Mouse (Mus musculus): Measurements from ENCODE around the gene 4930447C04Rik. TPM values are rescaled to one million over a fixed set of nuclear protein-coding genes. Genes with fewer than 3 reads are reported as not detected.

Gene 4930447C04Rik
- polyA plus RNA-seq, 1 experiment from 2014 or later, result 3.6 TPM

- Histone ChIP-seq H3K9me3 (no peaks in the 10 kb centered on the region), H3K36me3 (no peaks in the 10 kb centered on the region), H3K27ac (no peak overlapping the region), H3K9ac (no peak overlapping the region), H3K4me2 (replicated peaks) (no peak overlapping the region), H3K4me3 (no peak overlapping the region), H3K27me3 (replicated peaks) (peaks cover 91% of the 10 kb centered on the region), H3K4me1 (0 out of 2 replicates have a peak, but pooled peaks cover 6% of the 10 kb centered on the region)
- 75% methylated on average over 9 of the region's 9 CpGs for WGBS
- no peak for ATAC-seq (ENCODE audit: low FRiP score, low read depth)
Measured at GRCm38 (mm10) chr12:72850146-72850545, 90.4 kb downstream of the 4930447C04Rik start.

- H3K4me3 ChIP-seq, result no peak overlapping the region
- no peak overlapping the region for H3K4me2 ChIP-seq (replicated peaks)
- ATAC-seq (ENCODE audit: low FRiP score, low read depth), result no peak
- no peaks in the 10 kb centered on the region for H3K4me1 ChIP-seq
- 31% methylated on average over 7 of the region's 7 CpGs for WGBS
- no peak overlapping the region for H3K27ac ChIP-seq
- no peaks in the 10 kb centered on the region for H3K36me3 ChIP-seq
- H3K9me3 ChIP-seq, result no peaks in the 10 kb centered on the region
- H3K27me3 ChIP-seq (replicated peaks), result peaks cover 73% of the 10 kb centered on the region
- no peak overlapping the region for H3K9ac ChIP-seq
Measured at GRCm38 (mm10) chr12:72847725-72848124, 92.8 kb downstream of the 4930447C04Rik start.

- Histone ChIP-seq H3K36me3 (no peaks in the 10 kb centered on the region), H3K9me3 (no peaks in the 10 kb centered on the region), H3K27ac (no peak overlapping the region), H3K4me2 (replicated peaks) (no peak overlapping the region), H3K4me3 (no peak overlapping the region), H3K4me1 (no peaks in the 10 kb centered on the region), H3K9ac (no peak overlapping the region), H3K27me3 (replicated peaks) (peaks cover 57% of the 10 kb centered on the region)
- ATAC-seq (ENCODE audit: low FRiP score, low read depth), result no peak
- 28% methylated on average over 10 of the region's 10 CpGs for WGBS
Measured at GRCm38 (mm10) chr12:72845946-72846345, 94.6 kb downstream of the 4930447C04Rik start.

- H3K27me3 ChIP-seq (replicated peaks), result peaks cover 39% of the 10 kb centered on the region
- ATAC-seq (ENCODE audit: low FRiP score, low read depth), result peak; percentile 61; the same call in 1 of the 2 replicates
- H3K9ac ChIP-seq, result peak overlapping the region; percentile 33; the same call in 1 of the 2 replicates
Measured at GRCm38 (mm10) chr12:72843973-72844620, 96.5 kb downstream of the 4930447C04Rik start.

GRCm38 (mm10) chr12:72843555-72843954 is 97.0 kb downstream of the 4930447C04Rik start:
- H3K4me2 ChIP-seq (replicated peaks), result peak overlapping the region; percentile 54
- no peaks in the 10 kb centered on the region for H3K9me3 ChIP-seq
- H3K9ac ChIP-seq, result no peak overlapping the region
- H3K36me3 ChIP-seq, result no peaks in the 10 kb centered on the region
- no peak overlapping the region for H3K27ac ChIP-seq
- H3K4me1 ChIP-seq, result no peaks in the 10 kb centered on the region
- no peak overlapping the region for H3K4me3 ChIP-seq
- H3K27me3 ChIP-seq (replicated peaks), result peaks cover 34% of the 10 kb centered on the region
- ATAC-seq (ENCODE audit: low FRiP score, low read depth), result no peak
- 73% methylated on average over 4 of the region's 4 CpGs for WGBS

More at GRCm38 (mm10) chr12:72843973-72844620, 96.5 kb downstream of the 4930447C04Rik start:
- Histone ChIP-seq H3K4me1 (no peaks in the 10 kb centered on the region), H3K4me2 (replicated peaks) (peak overlapping the region; percentile 54), H3K9me3 (no peaks in the 10 kb centered on the region), H3K4me3 (peak overlapping the region; percentile 20; the same call in 1 of the 2 replicates), H3K36me3 (no peaks in the 10 kb centered on the region), H3K27ac (no peak overlapping the region)
- 18% methylated on average over 12 of the region's 12 CpGs for WGBS

GRCm38 (mm10) chr12:72843135-72843534 is 97.4 kb downstream of the 4930447C04Rik start:
- Histone ChIP-seq H3K36me3 (no peaks in the 10 kb centered on the region), H3K9ac (no peak overlapping the region), H3K27ac (no peak overlapping the region), H3K4me2 (replicated peaks) (no peak overlapping the region), H3K9me3 (no peaks in the 10 kb centered on the region), H3K27me3 (replicated peaks) (peaks cover 30% of the 10 kb centered on the region), H3K4me3 (no peak overlapping the region), H3K4me1 (no peaks in the 10 kb centered on the region)
- 88% methylated on average over 4 of the region's 4 CpGs for WGBS
- ATAC-seq (ENCODE audit: low FRiP score, low read depth), result no peak

GRCm38 (mm10) chr12:72841500-72841899 is 99.1 kb downstream of the 4930447C04Rik start:
- Histone ChIP-seq H3K4me2 (replicated peaks) (no peak overlapping the region), H3K27ac (no peak overlapping the region), H3K36me3 (no peaks in the 10 kb centered on the region), H3K9ac (no peak overlapping the region), H3K27me3 (replicated peaks) (peaks cover 16% of the 10 kb centered on the region), H3K4me1 (no peaks in the 10 kb centered on the region), H3K4me3 (no peak overlapping the region), H3K9me3 (no peaks in the 10 kb centered on the region)
- ATAC-seq (ENCODE audit: low FRiP score, low read depth), result no peak
- 94% methylated on average over 1 of the region's 1 CpGs for WGBS

- Histone ChIP-seq H3K4me1 (no peaks in the 10 kb centered on the region), H3K27ac (no peak overlapping the region), H3K4me2 (replicated peaks) (no peak overlapping the region), H3K9ac (no peak overlapping the region), H3K4me3 (no peak overlapping the region), H3K36me3 (no peaks in the 10 kb centered on the region), H3K9me3 (no peaks in the 10 kb centered on the region), H3K27me3 (replicated peaks) (peaks cover 6% of the 10 kb centered on the region)
- 80% methylated on average over 4 of the region's 4 CpGs for WGBS
- ATAC-seq (ENCODE audit: low FRiP score, low read depth), result no peak
Measured at GRCm38 (mm10) chr12:72837302-72837701, 103.3 kb downstream of the 4930447C04Rik start.

- Histone ChIP-seq H3K9me3 (no peaks in the 10 kb centered on the region), H3K4me3 (no peak overlapping the region), H3K27ac (no peak overlapping the region), H3K4me1 (peaks cover 6% of the 10 kb centered on the region), H3K27me3 (replicated peaks) (peaks cover 11% of the 10 kb centered on the region), H3K4me2 (replicated peaks) (no peak overlapping the region), H3K36me3 (no peaks in the 10 kb centered on the region), H3K9ac (no peak overlapping the region)
- 82% methylated on average over 8 of the region's 8 CpGs for WGBS
- ATAC-seq (ENCODE audit: low FRiP score, low read depth), result no peak
Measured at GRCm38 (mm10) chr12:72835518-72836015, 105.0 kb downstream of the 4930447C04Rik start.

- Histone ChIP-seq H3K36me3 (no peaks in the 10 kb centered on the region), H3K27me3 (replicated peaks) (peaks cover 13% of the 10 kb centered on the region), H3K9me3 (no peaks in the 10 kb centered on the region), H3K4me2 (replicated peaks) (no peak overlapping the region), H3K4me1 (peaks cover 6% of the 10 kb centered on the region), H3K4me3 (no peak overlapping the region), H3K27ac (no peak overlapping the region), H3K9ac (no peak overlapping the region)
- 76% methylated on average over 14 of the region's 14 CpGs for WGBS
- no peak for ATAC-seq (ENCODE audit: low FRiP score, low read depth)
Measured at GRCm38 (mm10) chr12:72834773-72835517, 105.6 kb downstream of the 4930447C04Rik start.

- Histone ChIP-seq H3K27me3 (replicated peaks) (peaks cover 17% of the 10 kb centered on the region), H3K4me2 (replicated peaks) (peak overlapping the region; percentile 66), H3K9me3 (no peaks in the 10 kb centered on the region), H3K9ac (peak overlapping the region; percentile 39; the same call in 1 of the 2 replicates), H3K36me3 (no peaks in the 10 kb centered on the region), H3K4me1 (peaks cover 9% of the 10 kb centered on the region), H3K27ac (no peak overlapping the region), H3K4me3 (peak overlapping the region; percentile 24)
- 7% methylated on average over 42 of the region's 42 CpGs for WGBS
- peak; percentile 77 for ATAC-seq (ENCODE audit: low FRiP score, low read depth)
Measured at GRCm38 (mm10) chr12:72831711-72832432, 108.7 kb downstream of the 4930447C04Rik start.
